8 mouse cellular contexts compared by ENCODE assay signal in genomic region chr9:77918211-77918610, GRCm38 (mm10). TPM values are rescaled to one million over a fixed set of nuclear protein-coding genes. Genes with fewer than 3 reads are reported as not detected.
A peak's percentile ranks its signal among the peaks of the same experiment; 100 is the strongest.
DNase-seq lines count a peak whose midpoint lies in the region; ATAC-seq and TF ChIP-seq lines count a peak whose summit lies in the region.

No protein-coding gene starts in this region.

- peak overlapping the region; percentile 56 for H3K9ac ChIP-seq in CH12.LX (ENCODE audit: insufficient read depth, low read depth)
- H3K9ac ChIP-seq in heart, embryonic 16.5 days (ENCODE audit: low read length) = peak overlapping the region; percentile 85

- peaks cover 24% of the 10 kb centered on the region for H3K79me2 ChIP-seq in CH12.LX (replicated peaks; ENCODE audit: control insufficient read depth, extremely low read depth, insufficient read depth, poor library complexity, severe bottlenecking)

- peak overlapping the region; percentile 83; the same call in 1 of the 2 replicates for H3K27ac ChIP-seq in cerebellum, adult 2 months (ENCODE audit: insufficient read depth, low read length)
- H3K27ac ChIP-seq in CH12.LX (ENCODE audit: insufficient read depth, low read depth) = no peak overlapping the region
- peak overlapping the region; percentile 89 for H3K27ac ChIP-seq in heart, embryonic 16.5 days (ENCODE audit: low read length)

- H3K9me3 ChIP-seq in CH12.LX (replicated peaks; ENCODE audit: low read length) = no peaks in the 10 kb centered on the region
- no peaks in the 10 kb centered on the region for H3K9me3 ChIP-seq in heart, embryonic 16.5 days (replicated peaks; ENCODE audit: control insufficient read depth, low read length)
- no peaks in the 10 kb centered on the region for H3K9me3 ChIP-seq in megakaryocyte, embryonic 14.5 days

- TF ChIP-seq POLR2A in cerebellum, adult 2 months (IDR thresholded peaks at IDR 0.05; ENCODE audit: borderline replicate concordance, insufficient read depth, low read length) = no peak
- TF ChIP-seq POLR2A in CH12.LX (IDR thresholded peaks at IDR 0.05; ENCODE audit: low read depth, low read length) = no peak

- H3K27me3 ChIP-seq in cerebellum, adult 2 months (ENCODE audit: control insufficient read depth, insufficient read depth, low read length) = no peaks in the 10 kb centered on the region
- H3K27me3 ChIP-seq in CH12.LX (replicated peaks) = no peaks in the 10 kb centered on the region
- H3K27me3 ChIP-seq in heart, embryonic 16.5 days (ENCODE audit: control insufficient read depth, insufficient read depth, low read length) = no peaks in the 10 kb centered on the region
- H3K27me3 ChIP-seq in megakaryocyte, embryonic 14.5 days (replicated peaks) = no peaks in the 10 kb centered on the region

- TF ChIP-seq EP300 in CH12.LX (IDR thresholded peaks at IDR 0.05; ENCODE audit: low read length) = no peak

- TF ChIP-seq CTCF in cerebellum, adult 2 months (IDR thresholded peaks at IDR 0.05; ENCODE audit: borderline replicate concordance, insufficient read depth, low read depth, low read length) = no peak
- TF ChIP-seq CTCF in CH12.LX (conservative IDR thresholded peaks at IDR 0.05 in 1 of 2, IDR thresholded peaks at IDR 0.05 in 1 of 2; ENCODE audit: low read depth in 2 of 2, low read length in 2 of 2) = no peak

- peaks cover 2 to 35% of the 10 kb centered on the region in 2 experiments for H3K36me3 ChIP-seq in CH12.LX (replicated peaks in 1 of 2; ENCODE audit: control insufficient read depth in 1 of 2, insufficient read depth in 1 of 2, low read length in 1 of 2)
- H3K36me3 ChIP-seq in heart, embryonic 16.5 days (ENCODE audit: control insufficient read depth, insufficient read depth) = no peaks in the 10 kb centered on the region
- H3K36me3 ChIP-seq in megakaryocyte, embryonic 14.5 days (replicated peaks; ENCODE audit: low read length) = peaks cover 10% of the 10 kb centered on the region

- 12% methylated on average over 10 of the region's 10 CpGs for WGBS in cerebellum, adult 2 months
- 8% methylated on average over 10 of the region's 10 CpGs for WGBS in heart, embryonic 16.5 days

- peak overlapping the region; percentile 84 for H3K4me3 ChIP-seq in cerebellum, adult 2 months (replicated peaks; ENCODE audit: insufficient read depth, low read depth, low read length)
- H3K4me3 ChIP-seq in CH12.LX (replicated peaks in 1 of 3; ENCODE audit: low read depth in 2 of 3, low read length in 2 of 3, poor library complexity in 1 of 3) = peak overlapping the region; percentile 70 to 97 (median 93)
- H3K4me3 ChIP-seq in heart, embryonic 16.5 days (ENCODE audit: low read length) = peak overlapping the region; percentile 85
- peak overlapping the region; percentile 96 for H3K4me3 ChIP-seq in megakaryocyte, embryonic 14.5 days (replicated peaks)

- in situ Hi-C loops in CH12.LX (cut with MboI; ENCODE audit: low pct_ligation_motif_present, low pct_unique_long_range_greater_than_20kb, low sequenced_read_pairs) = no loop called here

- no peak for TF ChIP-seq RAD21 in CH12.LX (IDR thresholded peaks at IDR 0.05; ENCODE audit: low read depth, low read length)

- 0 out of 2 replicates have a peak, but pooled peaks cover 3% of the 10 kb centered on the region for H3K4me1 ChIP-seq in cerebellum, adult 2 months (ENCODE audit: control insufficient read depth, insufficient read depth, low read length)
- H3K4me1 ChIP-seq in CH12.LX (ENCODE audit: control insufficient read depth in 1 of 2, insufficient read depth in 2 of 2) = peaks cover 15 to 82% of the 10 kb centered on the region in 2 experiments
- H3K4me1 ChIP-seq in heart, embryonic 16.5 days (ENCODE audit: control insufficient read depth, insufficient read depth, low read length) = peaks cover 36% of the 10 kb centered on the region
- H3K4me1 ChIP-seq in megakaryocyte, embryonic 14.5 days = peaks cover 60% of the 10 kb centered on the region

- ATAC-seq in heart, embryonic 16.5 days (replicated peaks; ENCODE audit: extremely low read depth, insufficient read depth, low FRiP score) = no peak
- ATAC-seq in monocyte, adult 5-6 weeks (replicated peaks; ENCODE audit: insufficient number of reproducible peaks, low FRiP score, low TSS enrichment, poor library complexity, severe bottlenecking) = no peak

- DNase-seq in cerebellum, adult 2 months = no peak
- no peak for DNase-seq in cerebellum, postnatal 4 days (ENCODE audit: low spot score in 2 of 2)
- no peak for DNase-seq in CH12.LX (ENCODE audit: extremely low read depth)
- DNase-seq in yolk sac, embryonic 10.5 days (ENCODE audit: low spot score) = no peak
- DNase-seq in cerebellum, postnatal 14 days = no peak

- peak overlapping the region; percentile 94 for H3K4me2 ChIP-seq in CH12.LX (ENCODE audit: insufficient read depth, low read depth, poor library complexity, severe bottlenecking)
- H3K4me2 ChIP-seq in heart, embryonic 16.5 days (ENCODE audit: low read depth, low read length) = peak overlapping the region; percentile 75

- dilution Hi-C loops in CH12.LX (cut with MboI; ENCODE audit: extremely low pct_ligation_motif_present, extremely low pct_unique_long_range_greater_than_20kb, low sequenced_read_pairs) = no loop called here

TF ChIP-seq in CH12.LX, 34 proteins besides CTCF, POLR2A, EP300 and RAD21:
- no peak for TF ChIP-seq JUND (conservative IDR thresholded peaks at IDR 0.05; ENCODE audit: low read depth, low read length)
- no peak for TF ChIP-seq POLR2AphosphoS2 (IDR thresholded peaks at IDR 0.05; ENCODE audit: low read depth, low read length)
- TF ChIP-seq CHD1 (IDR thresholded peaks at IDR 0.05; ENCODE audit: low read depth, low read length) = no peak
- no peak for TF ChIP-seq TBP (conservative IDR thresholded peaks at IDR 0.05; ENCODE audit: low read depth, low read length)

RNA-seq across cellular contexts. Expression of gene Elovl5, which starts 1.0 kb away (rescaled TPM):
- 102 and 109 TPM in 2 replicates for polyA plus RNA-seq in cerebellum, adult 2 months (2012; rRNA removed)
- 44.0 TPM in 2 replicates for total RNA-seq in CH12.LX (2012; rRNA removed)
- 122 and 123 TPM in 2 replicates for total RNA-seq in CH12.LX (2014; rRNA removed)
- 62.2 and 63.0 TPM in 2 replicates for polyA plus RNA-seq in CH12.LX (2012; ENCODE audit: insufficient read length, low read depth)
- polyA plus RNA-seq in heart, embryonic 16.5 days (2015; fragmentation: Nextera tagmentation; extraction: Ambion mirVana) = 62.2 and 67.3 TPM in 2 replicates
- polyA plus RNA-seq in megakaryocyte, embryonic 14.5 days (2012; ENCODE audit: insufficient read depth, low replicate concordance) = 2.0 TPM in 1 of 2 replicates, not detected in the other
- total RNA-seq in monocyte, adult 5-6 weeks (2017) = 127 to 171 TPM (median 154 TPM) in 3 replicates

Comparison
In these comparisons a context has a peak if more than half of its experiments do, and no peak if none do; other contexts are left out.
1. RNA of gene Elovl5, which starts 1.0 kb away (polyA plus RNA-seq): 102 to 109 TPM in cerebellum, adult 2 months, 62.2 to 67.3 TPM in heart, embryonic 16.5 days and 62.2 to 63.0 TPM in CH12.LX; 2.0 TPM in megakaryocyte, embryonic 14.5 days; every median in the first group is over 10 times any median in the second.
2. Peak in every context shown above with its lines, with median percentiles within 50 percentile points of each other: H3K4me3 ChIP-seq.